Mouse (Mus musculus) forebrain, embryonic 11.5 days (tissue): Measurements from ENCODE around the gene Fam205a1. TPM values are rescaled to one million over a fixed set of nuclear protein-coding genes. Genes with fewer than 3 reads are reported as not detected.
"Not testable (repeated sequence)": the region's sequence is repeated elsewhere in the genome, so short reads cannot be mapped to it uniquely, and the experiment has no call there.

Experiments used
- ATAC-seq: fragments of 200-750 bp; cut with Nextera tagmentation; replicated peaks from 2 replicates; pipeline ENCODE4 v1.8.0; 2017; ENCODE audit warnings: moderate TSS enrichment; ENCODE audit not compliant: low FRiP score
- DNase-seq: peaks from one replicate; pipeline ENCODE4 v3.0.0-alpha.2; 2017; ENCODE audit warnings: low spot score
- H3K27ac ChIP-seq: fragments of 300-500 bp; sonication (generic); 2 replicates; pipeline ENCODE4 v1.5.1; 2014; ENCODE audit warnings: low read depth, low read length
- H3K27me3 ChIP-seq: fragments of 300-500 bp; sonication (generic); 2 replicates; pipeline ENCODE4 v1.6.1; 2014; ENCODE audit warnings: mild to moderate bottlenecking, low read length, mixed read lengths; ENCODE audit not compliant: control insufficient read depth, insufficient read depth
- H3K36me3 ChIP-seq: fragments of 300-500 bp; sonication (generic); 2 replicates; pipeline ENCODE4 v1.6.1; 2014; ENCODE audit warnings: mild to moderate bottlenecking, low read length, moderate library complexity, mixed read lengths; ENCODE audit not compliant: control insufficient read depth, insufficient read depth
- H3K4me1 ChIP-seq: fragments of 300-500 bp; sonication (generic); replicated peaks from 2 replicates; pipeline ENCODE4 v1.6.1; 2014; ENCODE audit warnings: low read length, mixed read lengths; ENCODE audit not compliant: control insufficient read depth, insufficient read depth
- H3K4me2 ChIP-seq: fragments of 300-500 bp; sonication (generic); 2 replicates; pipeline ENCODE4 v1.6.1; 2014; ENCODE audit warnings: low read depth, mild to moderate bottlenecking, low read length, moderate library complexity, mixed read lengths; ENCODE audit not compliant: severe bottlenecking
- H3K4me3 ChIP-seq: fragments of 300-500 bp; sonication (generic); 2 replicates; pipeline ENCODE4 v1.5.1; 2014; ENCODE audit warnings: low read depth, low read length
- H3K9ac ChIP-seq: fragments of 300-500 bp; sonication (generic); 2 replicates; pipeline ENCODE4 v1.6.1; 2014; ENCODE audit warnings: low read length
- H3K9me3 ChIP-seq: fragments of 300-500 bp; sonication (generic); 2 replicates; pipeline ENCODE4 v1.6.1; 2016; ENCODE audit warnings: low read length, mixed read lengths; ENCODE audit not compliant: control insufficient read depth
- WGBS: fragments of 180-500 bp; shearing (Covaris S2); extraction: QIAGEN DNeasy Blood & Tissue Kit; methylation state at CpG from one replicate; pipeline ENCODE4 v1.1.7; 2014; 5-methylcytosine and 5-hydroxymethylcytosine counted together
- polyA plus RNA-seq: library from polyadenylated mRNA; unstranded; fragments of >200 nt; fragmentation: Nextera tagmentation; extraction: Ambion mirVana; gene quantifications from 2 replicates; pipeline ENCODE4 v1.2.1, GENCODE M21; 2014

Fam205a1 gene
- 0.08 and 0.28 TPM in 2 replicates for polyA plus RNA-seq

GRCm38 (mm10) chr4:42853788-42854187, at the start of gene Fam205a1:
Gene Fam205a1 (minus strand): TSS chr4:42853888.
- H3K4me1 ChIP-seq, H3K9me3 ChIP-seq, H3K9ac ChIP-seq, H3K4me2 ChIP-seq, H3K36me3 ChIP-seq, ATAC-seq, H3K4me3 ChIP-seq, H3K27me3 ChIP-seq, H3K27ac ChIP-seq, DNase-seq: not testable (repeated sequence)
- no CpG with 5 or more reads among the region's 1 CpGs for WGBS

- H3K4me2 ChIP-seq: no peak overlapping the region
- H3K4me1 ChIP-seq: 0 out of 2 replicates have a peak, but pooled peaks cover 3% of the 10 kb centered on the region
- no peak overlapping the region for H3K27ac ChIP-seq
- no peaks in the 10 kb centered on the region for H3K9me3 ChIP-seq
- H3K4me3 ChIP-seq: no peak overlapping the region
- no peak overlapping the region for H3K9ac ChIP-seq
- no peaks in the 10 kb centered on the region for H3K27me3 ChIP-seq
- DNase-seq (no peak), ATAC-seq (no peak)
- 89% methylated on average over 5 of the region's 5 CpGs for WGBS
- H3K36me3 ChIP-seq: no peaks in the 10 kb centered on the region
Measured at GRCm38 (mm10) chr4:42902730-42903129, 49.0 kb upstream of the Fam205a1 start.

DNA sequence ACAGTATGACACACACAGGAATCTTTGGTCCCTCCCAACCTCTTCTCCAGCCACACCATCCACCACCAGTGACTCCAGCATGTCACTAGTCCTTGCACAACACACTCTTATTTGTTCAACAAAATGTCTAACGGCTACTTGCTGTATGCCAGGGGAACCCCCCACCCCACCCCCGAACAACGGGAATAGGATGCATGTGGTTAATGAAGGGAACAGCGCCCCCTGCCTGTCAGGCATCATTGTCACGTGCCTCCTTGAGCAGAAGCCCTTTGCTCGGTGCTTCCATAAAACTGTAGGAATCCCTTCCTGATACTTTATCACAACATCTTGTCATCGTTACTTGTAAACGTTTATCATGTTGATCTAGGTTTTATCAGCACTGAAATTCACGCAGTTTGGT, 48.5 kb upstream of the Fam205a1 start:
- Histone ChIP-seq H3K4me2 (no peak overlapping the region), H3K27me3 (no peaks in the 10 kb centered on the region), H3K27ac (no peak overlapping the region), H3K9ac (no peak overlapping the region), H3K36me3 (no peaks in the 10 kb centered on the region), H3K4me1 (0 out of 2 replicates have a peak, but pooled peaks cover 3% of the 10 kb centered on the region), H3K9me3 (no peaks in the 10 kb centered on the region), H3K4me3 (no peak overlapping the region)
- DNase-seq (peak; percentile 62), ATAC-seq (no peak)
- 69% methylated on average over 9 of the region's 9 CpGs for WGBS

DNA sequence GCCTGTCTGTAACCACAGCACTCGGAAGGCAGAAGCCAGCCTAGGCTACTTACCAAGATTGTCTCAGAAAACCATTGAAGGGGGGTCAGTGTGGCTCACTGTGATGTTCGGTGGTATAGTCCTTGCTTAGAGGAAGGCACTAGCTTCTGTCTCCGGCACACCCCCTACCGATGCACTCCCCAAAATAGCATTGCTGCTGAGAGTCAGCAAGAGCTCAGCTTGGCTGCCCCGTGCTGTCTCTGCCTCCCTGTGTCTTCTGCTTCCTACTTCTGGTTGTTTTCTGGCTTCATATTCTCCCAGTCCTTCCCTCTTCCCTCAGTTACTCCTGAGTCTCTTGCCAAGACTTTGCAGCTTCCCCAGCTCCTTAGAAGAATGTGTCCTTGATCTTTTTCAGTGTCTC, 47.2 kb upstream of the Fam205a1 start:
- H3K27ac ChIP-seq: no peak overlapping the region
- no peak overlapping the region for H3K9ac ChIP-seq
- no peak for ATAC-seq
- H3K4me2 ChIP-seq: no peak overlapping the region
- DNase-seq: peak; percentile 15
- no peak overlapping the region for H3K4me3 ChIP-seq
- no peaks in the 10 kb centered on the region for H3K9me3 ChIP-seq
- WGBS: 68% methylated on average over 5 of the region's 5 CpGs
- no peaks in the 10 kb centered on the region for H3K36me3 ChIP-seq
- no peaks in the 10 kb centered on the region for H3K27me3 ChIP-seq
- H3K4me1 ChIP-seq: 0 out of 2 replicates have a peak, but pooled peaks cover 3% of the 10 kb centered on the region

DNA sequence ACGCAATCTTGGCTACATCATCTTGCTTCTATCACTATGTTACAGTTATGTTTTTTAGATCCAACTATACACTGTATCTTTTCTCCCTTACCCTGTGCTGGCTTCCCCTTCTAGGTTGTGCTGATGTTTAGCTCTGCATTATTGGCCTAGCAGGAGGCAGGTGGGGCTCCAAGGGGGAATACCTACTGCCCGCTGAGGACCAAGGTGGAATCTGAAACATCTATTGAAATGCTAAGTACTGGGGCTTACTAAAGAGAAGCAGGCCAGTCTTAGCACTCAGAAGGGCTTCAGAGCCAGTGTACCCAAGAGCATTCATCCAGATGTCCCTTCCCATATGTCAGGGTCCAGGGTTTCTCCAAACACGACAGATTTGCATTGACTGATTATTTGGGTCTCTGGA, 45.2 kb upstream of the Fam205a1 start:
- ATAC-seq (no peak), DNase-seq (no peak)
- no peaks in the 10 kb centered on the region for H3K4me1 ChIP-seq
- no peak overlapping the region for H3K9ac ChIP-seq
- H3K27me3 ChIP-seq: no peaks in the 10 kb centered on the region
- no peaks in the 10 kb centered on the region for H3K36me3 ChIP-seq
- H3K4me3 ChIP-seq: no peak overlapping the region
- H3K9me3 ChIP-seq: no peaks in the 10 kb centered on the region
- H3K4me2 ChIP-seq: no peak overlapping the region
- WGBS: 30% methylated on average over 3 of the region's 3 CpGs
- no peak overlapping the region for H3K27ac ChIP-seq

- no peak overlapping the region for H3K4me2 ChIP-seq
- no peak overlapping the region for H3K27ac ChIP-seq
- H3K4me1 ChIP-seq: no peaks in the 10 kb centered on the region
- H3K9ac ChIP-seq: no peak overlapping the region
- H3K4me3 ChIP-seq: no peak overlapping the region
- no peaks in the 10 kb centered on the region for H3K9me3 ChIP-seq
- no peaks in the 10 kb centered on the region for H3K36me3 ChIP-seq
- DNase-seq: no peak
- no peak for ATAC-seq
- no peaks in the 10 kb centered on the region for H3K27me3 ChIP-seq
- WGBS: 54% methylated on average over 7 of the region's 7 CpGs
Measured at GRCm38 (mm10) chr4:42895118-42895517, 41.4 kb upstream of the Fam205a1 start.

GRCm38 (mm10) chr4:42891176-42891575, 37.5 kb upstream of the Fam205a1 start:
- Histone ChIP-seq H3K4me3 (no peak overlapping the region), H3K27ac (no peak overlapping the region), H3K9me3 (no peaks in the 10 kb centered on the region), H3K9ac (no peak overlapping the region), H3K36me3 (no peaks in the 10 kb centered on the region), H3K4me1 (no peaks in the 10 kb centered on the region), H3K4me2 (no peak overlapping the region), H3K27me3 (no peaks in the 10 kb centered on the region)
- ATAC-seq (no peak), DNase-seq (no peak)
- WGBS: 72% methylated on average over 7 of the region's 7 CpGs

- WGBS: 91% methylated on average over 6 of the region's 6 CpGs
- no peaks in the 10 kb centered on the region for H3K36me3 ChIP-seq
- H3K4me2 ChIP-seq: no peak overlapping the region
Measured at GRCm38 (mm10) chr4:42888806-42889205, 35.1 kb upstream of the Fam205a1 start.

GRCm38 (mm10) chr4:42886926-42887325, 33.2 kb upstream of the Fam205a1 start:
- H3K4me1 ChIP-seq: no peaks in the 10 kb centered on the region
- ATAC-seq: no peak
- no peak for DNase-seq
- H3K9me3 ChIP-seq: no peaks in the 10 kb centered on the region
- no peak overlapping the region for H3K4me3 ChIP-seq
- WGBS: 86% methylated on average over 6 of the region's 6 CpGs
- no peaks in the 10 kb centered on the region for H3K36me3 ChIP-seq
- no peak overlapping the region for H3K27ac ChIP-seq
- H3K27me3 ChIP-seq: no peaks in the 10 kb centered on the region
- no peak overlapping the region for H3K9ac ChIP-seq
- H3K4me2 ChIP-seq: no peak overlapping the region

More at GRCm38 (mm10) chr4:42888806-42889205, 35.1 kb upstream of the Fam205a1 start:
- DNase-seq (no peak), ATAC-seq (no peak)
- Histone ChIP-seq H3K4me1 (no peaks in the 10 kb centered on the region), H3K9ac (no peak overlapping the region), H3K9me3 (no peaks in the 10 kb centered on the region), H3K4me3 (no peak overlapping the region), H3K27me3 (no peaks in the 10 kb centered on the region), H3K27ac (no peak overlapping the region)
